Mouse (Mus musculus) monocyte, adult 5-6 weeks (primary cell): Measurements from ENCODE around the gene Olfr309. TPM values are rescaled to one million over a fixed set of nuclear protein-coding genes. Genes with fewer than 3 reads are reported as not detected.
"Not testable (repeated sequence)": the region's sequence is repeated elsewhere in the genome, so short reads cannot be mapped to it uniquely, and the experiment has no call there.

ENCODE experiments used
- ATAC-seq: fragments of 153-309, 156-312 bp; replicated peaks from 2 replicates; pipeline ENCODE4 v1.8.0; 2017; ENCODE audit warnings: mild to moderate bottlenecking; ENCODE audit not compliant: low TSS enrichment, insufficient number of reproducible peaks, severe bottlenecking, poor library complexity, low FRiP score
- total RNA-seq: library from RNA; stranded (forward); fragments of 200-1000, 200-491, 200-594 nt; gene quantifications from 3 replicates; pipeline ENCODE4 v1.2.3, GENCODE M21; 2017

Gene Olfr309
- not detected in 3 replicates for total RNA-seq

DNA sequence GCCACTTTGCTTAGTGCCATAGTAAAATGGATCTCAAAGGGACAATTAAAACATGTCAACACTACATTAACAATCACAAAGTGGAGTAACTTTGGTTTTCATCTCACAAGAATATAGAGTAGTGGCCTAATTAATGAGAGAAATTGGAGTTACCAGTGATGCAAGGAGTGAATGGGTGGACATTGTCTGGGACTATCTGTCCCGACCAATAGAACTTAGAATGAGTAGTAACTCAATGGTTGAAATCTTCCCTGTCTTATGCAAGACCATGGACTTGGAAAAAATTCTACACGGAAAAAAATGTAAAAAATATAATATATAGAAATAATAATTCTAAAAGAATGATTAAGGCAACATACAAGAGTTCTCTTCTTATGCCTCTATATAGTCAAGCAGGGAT, at the start of gene Olfr309:
Gene Olfr309, minus strand, starts transcription at position 101 of the 400 bp plus-strand sequence.
- no peak for ATAC-seq

- not testable (repeated sequence) for ATAC-seq
Observed at GRCm38 (mm10) chr7:86346296-86346695, 32.8 kb upstream of the Olfr309 start.

- ATAC-seq = no peak
Observed at GRCm38 (mm10) chr7:86344253-86344652, 30.7 kb upstream of the Olfr309 start.

GRCm38 (mm10) chr7:86342881-86343565, 29.5 kb upstream of the Olfr309 start:
- ATAC-seq = no peak

GRCm38 (mm10) chr7:86337486-86337885, 24.0 kb upstream of the Olfr309 start, which contains the start of gene Olfr307:
Olfr307 (minus strand) TSS chr7:86337586.
- no peak for ATAC-seq

DNA sequence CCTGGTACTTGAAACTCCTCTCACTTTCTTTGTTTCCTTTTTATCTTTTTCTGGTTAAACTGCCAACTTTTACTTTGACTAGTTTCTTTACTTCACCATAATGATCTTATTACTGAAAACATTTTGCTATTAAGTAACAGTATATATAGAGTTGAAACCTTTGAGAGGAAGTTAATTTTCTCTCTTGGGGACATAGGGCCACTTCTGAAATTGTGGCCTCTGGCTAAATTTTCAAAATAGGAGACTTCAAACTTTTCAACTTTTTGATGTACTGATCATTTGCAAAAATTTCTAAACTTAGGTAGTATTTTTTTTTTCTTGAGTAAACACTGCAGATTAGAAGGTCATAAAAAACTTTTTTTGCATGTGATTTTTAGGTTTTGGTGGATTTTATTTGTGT, 12.0 kb upstream of the Olfr309 start, which contains the start of gene Olfr308:
Gene Olfr308, minus strand, starts transcription at position 101 of the 400 bp plus-strand sequence.
- no peak for ATAC-seq

GRCm38 (mm10) chr7:86321323-86321722, 7.8 kb upstream of the Olfr309 start:
- no peak for ATAC-seq

GRCm38 (mm10) chr7:86277072-86277471, 36.4 kb downstream of the Olfr309 start, which contains the start of gene Olfr310:
Olfr310 (minus strand) TSS chr7:86277172.
- no peak for ATAC-seq

Other genes with a start within 250 kb of the Olfr309 start
- not detected in 3 replicates for gene Vmn2r75, start 141.9 kb downstream of the Olfr309 start, total RNA-seq
- gene Vmn2r76, start 67.4 kb downstream of the Olfr309 start, total RNA-seq = not detected in 3 replicates
- not detected in 3 replicates for gene Olfr310, start 36.5 kb downstream of the Olfr309 start, total RNA-seq
- not detected in 3 replicates for gene Olfr308, start 11.9 kb upstream of the Olfr309 start, total RNA-seq
- gene Olfr307, start 23.9 kb upstream of the Olfr309 start, total RNA-seq = not detected in 3 replicates
- gene Olfr305, start 53.2 kb upstream of the Olfr309 start, total RNA-seq = not detected in 3 replicates
- gene Olfr304, start 73.0 kb upstream of the Olfr309 start, total RNA-seq = not detected in 3 replicates
- not detected in 3 replicates for gene Olfr303, start 84.1 kb upstream of the Olfr309 start, total RNA-seq
- not detected in 3 replicates for gene Olfr301, start 90.1 kb upstream of the Olfr309 start, total RNA-seq
- 0.21 TPM in 1 of 3 replicates, not detected in the others for gene Olfr299, start 146.2 kb upstream of the Olfr309 start, total RNA-seq
- gene Olfr298, start 178.8 kb upstream of the Olfr309 start, total RNA-seq = not detected in 3 replicates
- gene Olfr297, start 206.3 kb upstream of the Olfr309 start, total RNA-seq = not detected in 3 replicates